In genomic region chr6:15401138-15401537, GRCm38 (mm10) we compare ENCODE assay signal across 18 mouse cellular contexts.
"Had no signal": no experiment of that assay in that cellular context is flagged by ENCODE, and none has a peak within 500 bp of the region (broad histone marks: within the 10 kb centered on the region; RNA-seq: fewer than 3 reads in every experiment).

No protein-coding gene starts in this region.

- DNase-seq: lung, adult 18-20 months; lung, embryonic 14.5 days; lung, postnatal 10 days; lung, postnatal 4 days; retina, postnatal 1 day; right cerebral cortex, adult 18-20 months; right cerebral cortex, postnatal 25 days; right cerebral cortex, postnatal 4 days; spleen, adult 18-20 months; thymus, adult 18-20 months; thymus, postnatal 14 days; thymus, postnatal 36 days had no signal

- H3K27ac ChIP-seq: midbrain, embryonic 10.5 days; neural tube, embryonic 13.5 days; neural tube, embryonic 15.5 days had no signal

- H3K4me3 ChIP-seq: midbrain, embryonic 10.5 days; midbrain, embryonic 12.5 days; myocyte; neural tube, embryonic 13.5 days; neural tube, embryonic 15.5 days had no signal

- H3K4me2 ChIP-seq: lung, embryonic 14.5 days; midbrain, embryonic 12.5 days; neural tube, embryonic 13.5 days; neural tube, embryonic 15.5 days had no signal

- H3K9me3 ChIP-seq: midbrain, embryonic 10.5 days; midbrain, embryonic 12.5 days; neural tube, embryonic 13.5 days; neural tube, embryonic 15.5 days had no signal

- H3K9ac ChIP-seq: lung, embryonic 14.5 days; midbrain, embryonic 12.5 days; neural tube, embryonic 13.5 days; neural tube, embryonic 15.5 days had no signal

- ATAC-seq: midbrain, embryonic 16.5 days had no signal

- H3K27me3 ChIP-seq: midbrain, embryonic 12.5 days had no signal

- H3K36me3 ChIP-seq: midbrain, embryonic 10.5 days; midbrain, embryonic 12.5 days; neural tube, embryonic 13.5 days; neural tube, embryonic 15.5 days had no signal
